Mouse (Mus musculus) heart, embryonic 14.5 days (tissue): ENCODE results near the gene Akt2. TPM values are rescaled to one million over a fixed set of nuclear protein-coding genes. Genes with fewer than 3 reads are reported as not detected.
A peak's percentile ranks its signal among the peaks of the same experiment; 100 is the strongest.

Experiments
- ATAC-seq: fragments of 200-750 bp; cut with Nextera tagmentation; 2 replicates; pipeline ENCODE4 v1.8.0; 2017; ENCODE audit warnings: low read depth, moderate TSS enrichment; ENCODE audit not compliant: insufficient number of reproducible peaks, insufficient read depth, low FRiP score
- H3K27ac ChIP-seq, 2 experiments: fragments of 200-500 bp in 1 of 2; fragments of 300-500 bp in 1 of 2; sonication (generic) in 1 of 2; replicated peaks in 1 of 2; 2 replicates each; pipeline ENCODE4 v1.5.1; 2012 to 2014; ENCODE audit warnings: low read depth in 2 of 2, low read length in 2 of 2, control low read depth in 1 of 2, mild to moderate bottlenecking in 1 of 2, mixed read lengths in 1 of 2; ENCODE audit not compliant: control insufficient read depth in 1 of 2, insufficient read depth in 1 of 2
- H3K27me3 ChIP-seq: fragments of 300-500 bp; sonication (generic); 2 replicates; pipeline ENCODE4 v1.6.1; 2014; ENCODE audit warnings: mild to moderate bottlenecking, low read length, control low read depth; ENCODE audit not compliant: control insufficient read depth, insufficient read depth
- H3K36me3 ChIP-seq: fragments of 300-500 bp; sonication (generic); 2 replicates; pipeline ENCODE4 v1.6.1; 2014; ENCODE audit warnings: mild to moderate bottlenecking, control low read depth, low read length, mixed read lengths; ENCODE audit not compliant: control insufficient read depth, insufficient read depth
- H3K4me1 ChIP-seq, 2 experiments: fragments of 200-500 bp in 1 of 2; fragments of 300-500 bp in 1 of 2; sonication (generic) in 1 of 2; 2 replicates each; pipeline ENCODE4 v1.6.1; 2012 to 2014; ENCODE audit warnings: low read length in 2 of 2, control low read depth in 1 of 2, mixed read lengths in 1 of 2; ENCODE audit not compliant: control insufficient read depth in 2 of 2, insufficient read depth in 2 of 2
- H3K4me2 ChIP-seq: fragments of 300-500 bp; sonication (generic); 2 replicates; pipeline ENCODE4 v1.6.1; 2014; ENCODE audit warnings: mild to moderate bottlenecking, low read length
- H3K4me3 ChIP-seq, 2 experiments: fragments of 200-500 bp in 1 of 2; fragments of 300-500 bp in 1 of 2; sonication (generic) in 1 of 2; 2 replicates each; pipeline ENCODE4 v1.5.1; 2012 to 2014; ENCODE audit warnings: low read length in 2 of 2, mild to moderate bottlenecking in 2 of 2, control low read depth in 1 of 2, low read depth in 1 of 2, moderate library complexity in 1 of 2; ENCODE audit not compliant: control insufficient read depth in 1 of 2, insufficient read depth in 1 of 2
- H3K9ac ChIP-seq: fragments of 300-500 bp; sonication (generic); 2 replicates; pipeline ENCODE4 v1.6.1; 2014; ENCODE audit warnings: mild to moderate bottlenecking, low read length
- H3K9me3 ChIP-seq: fragments of 300-500 bp; sonication (generic); 2 replicates; pipeline ENCODE4 v1.6.1; 2016; ENCODE audit warnings: low read length, control low read depth; ENCODE audit not compliant: control insufficient read depth
- WGBS: fragments of 180-500 bp; shearing (Covaris S2); extraction: QIAGEN DNeasy Blood & Tissue Kit; methylation state at CpG from one replicate; pipeline ENCODE4 v1.1.7; 2014; 5-methylcytosine and 5-hydroxymethylcytosine counted together
- polyA plus RNA-seq: library from polyadenylated mRNA; unstranded; fragments of >200 nt; fragmentation: Nextera tagmentation; extraction: Ambion mirVana; gene quantifications from 2 replicates; pipeline ENCODE4 v1.2.1, GENCODE M21; 2014

Akt2 gene
- polyA plus RNA-seq, 1 experiment from 2014 or later: 76.0 TPM

DNA sequence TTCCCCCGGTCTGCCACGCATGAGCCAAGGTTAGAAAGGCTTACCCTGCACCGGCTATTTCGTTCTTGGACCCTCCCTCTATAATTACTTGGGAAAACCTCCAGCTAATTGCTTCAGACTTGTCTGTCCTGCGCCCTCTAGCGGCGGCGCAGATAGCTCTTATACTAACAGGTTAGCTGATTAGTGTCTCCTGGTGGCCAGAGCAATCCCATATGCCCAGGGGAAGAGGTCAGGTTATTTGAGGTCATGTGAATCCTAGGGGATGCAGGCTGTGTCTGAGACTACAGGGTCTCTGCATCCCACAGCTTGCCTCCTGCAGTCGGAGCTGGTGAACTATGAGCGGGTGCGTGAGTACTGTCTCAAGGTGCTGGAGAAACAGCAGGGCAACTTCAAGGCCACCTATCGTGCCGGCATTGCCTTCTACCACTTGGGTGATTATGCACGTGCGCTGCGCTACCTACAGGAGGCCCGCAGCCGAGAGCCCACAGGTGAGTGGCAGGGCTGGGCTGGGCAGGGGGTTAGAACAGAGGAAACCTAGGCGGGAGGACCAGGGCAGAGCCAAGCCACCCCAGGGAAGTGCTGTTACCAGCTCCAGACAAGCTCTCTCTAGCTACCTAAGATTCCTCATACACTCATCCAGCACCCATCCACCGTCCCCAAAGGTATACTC lies 63.4 kb downstream of the Akt2 start:
- H3K4me1 ChIP-seq: peaks cover 0 to 4% of the 10 kb centered on the region in 2 experiments; a peak in 1 of 4 replicates
- peaks cover 84% of the 10 kb centered on the region for H3K27me3 ChIP-seq
- no peak overlapping the region for H3K27ac ChIP-seq
- H3K4me3 ChIP-seq: no peak overlapping the region
- H3K9me3 ChIP-seq: no peaks in the 10 kb centered on the region
- no peak overlapping the region for H3K4me2 ChIP-seq
- H3K36me3 ChIP-seq: peaks cover 8% of the 10 kb centered on the region; the same call in 1 of the 2 replicates
- no peak overlapping the region for H3K9ac ChIP-seq
- ATAC-seq: no peak
- WGBS: 56% methylated on average over 20 of the region's 20 CpGs

DNA sequence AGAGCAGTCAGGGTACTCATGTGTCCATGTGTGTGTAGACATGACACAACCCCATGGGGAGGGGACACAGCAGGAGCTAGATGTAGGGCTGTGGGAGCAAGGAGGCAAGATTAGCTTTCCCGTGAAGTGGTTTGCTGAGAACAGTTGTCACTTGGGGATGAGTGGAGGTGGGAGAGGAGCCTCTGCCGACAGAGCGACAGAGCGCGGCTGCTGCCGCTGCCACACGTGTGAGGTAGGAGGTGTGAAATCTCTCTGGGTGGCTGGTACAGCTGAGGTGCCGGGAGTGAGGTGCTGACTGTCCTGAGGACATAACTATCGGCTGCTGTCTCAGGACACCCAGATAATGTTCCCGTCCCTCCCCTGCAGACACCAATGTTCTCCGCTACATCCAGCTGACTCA lies 64.2 kb downstream of the Akt2 start:
- 16% methylated on average over 11 of the region's 11 CpGs for WGBS

DNA sequence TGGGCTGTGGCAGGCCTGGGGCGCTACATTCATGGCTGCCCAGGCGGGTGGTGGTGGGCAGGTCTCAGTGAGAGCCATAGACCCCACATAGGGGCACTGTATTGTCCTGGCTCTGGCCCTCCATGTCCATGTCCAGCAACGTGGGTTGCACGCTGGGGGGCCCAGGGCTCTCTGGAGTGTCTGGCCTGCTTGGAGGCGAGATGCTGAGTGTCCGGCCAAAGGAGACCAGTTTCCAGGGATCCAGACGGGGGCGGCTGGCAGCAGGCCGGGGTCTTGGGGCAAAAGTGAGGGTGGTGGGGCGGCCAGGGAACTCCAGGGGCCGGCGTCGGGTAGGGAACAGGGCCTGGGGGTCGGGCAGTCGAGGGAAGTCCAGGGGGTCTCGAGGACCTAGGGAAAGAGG lies 65.2 kb downstream of the Akt2 start:
- Histone ChIP-seq H3K4me1 (peaks cover 0 to 4% of the 10 kb centered on the region in 2 experiments; a peak in 1 of 4 replicates), H3K9ac (no peak overlapping the region), H3K36me3 (peaks cover 14% of the 10 kb centered on the region), H3K9me3 (no peaks in the 10 kb centered on the region), H3K27ac (no peak overlapping the region), H3K4me2 (no peak overlapping the region), H3K27me3 (peaks cover 83% of the 10 kb centered on the region), H3K4me3 (no peak overlapping the region)
- 91% methylated on average over 16 of the region's 16 CpGs for WGBS
- no peak for ATAC-seq

More for the DNA sequence above, 64.2 kb downstream of the Akt2 start:
- Histone ChIP-seq H3K4me1 (peaks cover 0 to 4% of the 10 kb centered on the region in 2 experiments; a peak in 1 of 4 replicates), H3K36me3 (peaks cover 11% of the 10 kb centered on the region), H3K9me3 (no peaks in the 10 kb centered on the region), H3K4me2 (no peak overlapping the region), H3K4me3 (no peak overlapping the region), H3K9ac (no peak overlapping the region), H3K27me3 (peaks cover 88% of the 10 kb centered on the region), H3K27ac (no peak overlapping the region)
- ATAC-seq: no peak

DNA sequence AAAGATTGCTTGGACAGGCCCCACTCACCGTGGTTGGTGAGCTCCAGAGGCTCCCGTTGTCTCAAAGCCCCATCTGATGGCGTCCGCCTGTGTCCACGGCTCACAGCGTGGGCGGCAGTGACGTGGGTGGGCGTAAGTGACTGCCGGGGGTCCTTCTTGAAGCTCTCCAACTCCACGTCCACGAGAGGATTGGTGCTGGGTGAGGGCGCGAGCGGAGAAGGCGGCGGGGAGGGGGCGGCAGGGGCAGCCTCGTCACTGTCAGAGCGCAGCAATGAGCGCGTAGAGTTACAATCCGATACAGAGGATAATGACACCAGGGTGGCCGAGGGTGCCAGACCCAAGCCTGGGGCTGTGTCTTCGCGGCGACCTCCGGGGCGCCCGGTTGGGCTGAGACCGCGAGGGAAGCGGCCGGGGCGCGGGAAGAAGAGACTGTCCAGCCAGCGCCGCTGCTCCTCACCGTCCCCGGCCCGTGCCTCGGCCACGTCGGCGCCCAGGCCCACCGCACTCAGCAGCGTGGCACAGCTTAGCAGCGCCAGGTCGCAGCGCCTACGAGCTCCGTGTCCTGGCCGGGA lies 66.6 kb downstream of the Akt2 start:
- 23% methylated on average over 53 of the region's 53 CpGs for WGBS
- no peak overlapping the region for H3K4me3 ChIP-seq

DNA sequence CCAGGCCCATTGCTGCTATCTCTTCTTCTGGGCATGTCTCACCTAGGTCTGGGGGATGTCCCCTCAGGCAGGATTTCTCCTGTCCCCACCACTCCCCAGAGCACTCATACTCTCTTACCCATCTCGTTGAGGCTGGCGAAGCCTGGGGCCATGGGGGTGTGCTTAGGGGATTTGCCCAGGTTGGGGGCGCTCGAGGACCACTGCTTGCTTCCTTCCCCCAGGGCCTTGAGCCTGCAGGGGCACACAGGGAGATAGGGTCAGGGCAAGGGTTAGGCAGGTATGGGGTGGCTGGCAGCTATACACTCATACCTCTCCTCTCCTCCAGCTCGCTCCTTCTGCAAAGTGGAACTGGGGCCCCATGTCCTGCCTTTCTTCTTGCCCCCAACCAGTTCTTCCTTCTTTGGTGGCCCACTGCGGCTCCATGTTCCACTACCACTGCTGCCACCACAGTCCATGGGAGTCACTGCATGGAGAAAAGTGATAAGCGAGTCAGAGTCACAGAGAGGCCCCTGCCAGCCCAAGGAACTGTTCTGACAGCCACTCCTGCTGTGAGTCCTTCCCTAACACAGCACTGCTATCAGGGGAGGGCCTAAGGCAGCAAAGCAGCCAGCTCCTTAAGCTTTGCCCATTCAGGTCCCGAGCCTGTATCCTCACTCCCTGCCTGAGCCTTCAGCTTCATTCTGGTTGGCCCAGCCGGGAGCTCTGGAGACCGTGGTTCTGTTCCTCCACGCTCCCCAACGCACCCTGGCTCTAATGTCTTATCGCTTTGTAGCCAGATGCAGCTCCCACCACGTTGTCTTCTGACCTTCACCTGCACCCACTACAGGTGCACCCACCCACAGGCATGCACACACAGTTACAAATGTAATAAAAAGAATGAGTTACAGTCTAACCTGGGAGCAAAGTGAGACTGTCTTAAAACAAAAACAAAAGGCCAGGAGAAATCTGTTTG lies 67.6 kb downstream of the Akt2 start:
- H3K27me3 ChIP-seq: peaks cover 65% of the 10 kb centered on the region
- WGBS: 46% methylated on average over 14 of the region's 14 CpGs
- H3K27ac ChIP-seq: no peak overlapping the region
- peaks cover 14% of the 10 kb centered on the region for H3K36me3 ChIP-seq
- no peak overlapping the region for H3K4me3 ChIP-seq
- ATAC-seq: no peak
- H3K4me1 ChIP-seq: peaks cover 0 to 2% of the 10 kb centered on the region in 2 experiments; a peak in 1 of 4 replicates
- H3K4me2 ChIP-seq: no peak overlapping the region
- no peak overlapping the region for H3K9ac ChIP-seq
- H3K9me3 ChIP-seq: no peaks in the 10 kb centered on the region

More for the DNA sequence above, 66.6 kb downstream of the Akt2 start:
- H3K4me2 ChIP-seq: no peak overlapping the region
- H3K27ac ChIP-seq: no peak overlapping the region
- peaks cover 72% of the 10 kb centered on the region for H3K27me3 ChIP-seq
- no peak overlapping the region for H3K9ac ChIP-seq
- H3K36me3 ChIP-seq: peaks cover 14% of the 10 kb centered on the region
- ATAC-seq: no peak
- no peaks in the 10 kb centered on the region for H3K9me3 ChIP-seq
- H3K4me1 ChIP-seq: peaks cover 0 to 4% of the 10 kb centered on the region in 2 experiments; a peak in 1 of 4 replicates

DNA sequence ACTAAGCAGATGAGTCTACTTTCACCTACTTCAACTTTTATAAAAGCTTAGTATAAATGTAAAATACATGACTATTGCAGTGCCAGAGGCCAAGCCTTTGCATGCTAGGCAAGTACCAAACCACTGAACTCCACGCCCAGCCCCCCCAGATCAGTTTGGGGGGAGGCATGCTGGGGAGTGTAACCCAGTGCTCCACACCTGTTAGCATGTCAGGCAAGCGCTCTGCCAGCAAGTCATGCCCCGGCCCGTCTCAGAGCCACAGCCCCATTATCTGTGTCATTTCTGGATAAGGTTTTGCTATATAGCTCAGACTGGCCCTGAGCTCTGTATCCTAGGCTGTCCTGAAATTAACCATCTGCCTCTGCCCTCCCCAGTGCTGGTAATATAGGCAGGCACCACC lies 70.7 kb downstream of the Akt2 start:
- Histone ChIP-seq H3K27ac (no peak overlapping the region), H3K9ac (no peak overlapping the region), H3K9me3 (no peaks in the 10 kb centered on the region), H3K36me3 (peaks cover 14% of the 10 kb centered on the region), H3K4me3 (no peak overlapping the region), H3K4me1 (no peaks in the 10 kb centered on the region), H3K27me3 (peaks cover 35% of the 10 kb centered on the region), H3K4me2 (no peak overlapping the region)
- ATAC-seq: no peak
- WGBS: 75% methylated on average over 4 of the region's 4 CpGs

DNA sequence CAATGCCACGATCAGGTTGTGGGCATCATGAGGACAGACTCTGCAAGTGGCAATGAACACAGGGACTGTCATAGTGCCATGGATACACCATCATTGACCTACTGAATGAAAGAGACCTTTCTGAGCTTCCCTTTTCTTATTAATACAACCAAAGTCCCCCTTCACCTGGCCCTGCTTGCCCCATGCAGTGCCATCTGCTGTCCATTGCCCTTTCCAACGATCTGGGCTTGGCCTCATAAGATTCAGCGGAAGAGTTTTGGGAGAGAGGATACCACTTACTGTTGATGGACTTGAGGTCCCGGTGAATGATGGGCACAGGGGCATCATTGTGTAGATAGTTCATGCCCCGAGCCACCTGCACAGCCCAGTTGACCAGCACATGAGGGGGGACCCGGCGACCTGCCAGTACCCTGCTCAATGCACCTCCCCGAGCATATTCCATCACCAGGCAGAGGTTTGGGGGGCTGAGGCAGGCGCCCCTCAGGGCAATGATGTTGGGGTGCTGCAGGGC lies 81.8 kb downstream of the Akt2 start:
- Histone ChIP-seq H3K27me3 (no peaks in the 10 kb centered on the region), H3K9ac (peak overlapping the region; percentile 87), H3K4me2 (peak overlapping the region; percentile 100), H3K9me3 (no peaks in the 10 kb centered on the region), H3K4me3 (peak overlapping the region; percentile 82 to 86), H3K4me1 (peaks cover 11 to 14% of the 10 kb centered on the region in 2 experiments; a peak in 3 of 4 replicates), H3K36me3 (peaks cover 14% of the 10 kb centered on the region; the same call in 1 of the 2 replicates), H3K27ac (no peak overlapping the region)
- 60% methylated on average over 9 of the region's 9 CpGs for WGBS
- ATAC-seq: no peak
